ENCODE assay signal across 15 mouse cellular contexts in genomic region chr6:72452329-72452728, GRCm38 (mm10).
"Had no signal": no experiment of that assay in that cellular context is flagged by ENCODE, and none has a peak within 500 bp of the region (broad histone marks: within the 10 kb centered on the region; RNA-seq: fewer than 3 reads in every experiment).

No protein-coding gene starts in this region.

- H3K4me1 ChIP-seq: limb, embryonic 10.5 days had no signal

- H3K9me3 ChIP-seq: limb, embryonic 10.5 days; limb, embryonic 13.5 days; liver, embryonic 12.5 days; liver, embryonic 15.5 days; lung, embryonic 15.5 days had no signal

- DNase-seq: kidney, postnatal 4 days; liver; lung, adult 18-20 months; lung, postnatal 10 days; lung, postnatal 36 days; midbrain, embryonic 14.5 days; thymus, adult 18-20 months; thymus, postnatal 36 days had no signal

- H3K36me3 ChIP-seq: limb, embryonic 10.5 days; limb, embryonic 13.5 days; liver, embryonic 12.5 days; liver, embryonic 15.5 days; lung, embryonic 15.5 days had no signal

- ATAC-seq: liver, embryonic 12.5 days had no signal

- H3K27me3 ChIP-seq: limb, embryonic 13.5 days; liver, embryonic 15.5 days; lung, embryonic 15.5 days had no signal

- H3K9ac ChIP-seq: limb, embryonic 13.5 days; liver, embryonic 12.5 days; liver, embryonic 15.5 days; lung, embryonic 15.5 days had no signal

- H3K27ac ChIP-seq: kidney, postnatal 0 days; limb, embryonic 10.5 days; limb, embryonic 13.5 days; liver, embryonic 12.5 days; liver, embryonic 15.5 days; lung, embryonic 15.5 days had no signal

- H3K4me2 ChIP-seq: limb, embryonic 13.5 days; liver, embryonic 12.5 days; liver, embryonic 15.5 days; lung, embryonic 15.5 days; midbrain, embryonic 11.5 days had no signal

- H3K4me3 ChIP-seq: limb, embryonic 10.5 days; limb, embryonic 13.5 days; liver, embryonic 12.5 days; liver, embryonic 15.5 days; lung, embryonic 15.5 days had no signal
